In genomic region chr5:34521337-34521736, GRCm38 (mm10) we compare ENCODE assay signal across 19 mouse cellular contexts. TPM values are rescaled to one million over a fixed set of nuclear protein-coding genes. Genes with fewer than 3 reads are reported as not detected.
DNase-seq lines count a peak whose midpoint lies in the region; ATAC-seq and TF ChIP-seq lines count a peak whose summit lies in the region.
"Had no signal": no experiment of that assay in that cellular context is flagged by ENCODE, and none has a peak within 500 bp of the region (broad histone marks: within the 10 kb centered on the region; RNA-seq: fewer than 3 reads in every experiment).

No protein-coding gene starts in this region.

- no peak for ATAC-seq in heart, embryonic 11.5 days (replicated peaks; ENCODE audit: insufficient number of reproducible peaks, low FRiP score, low TSS enrichment)
- no peak for ATAC-seq in liver, embryonic 13.5 days (ENCODE audit: low read depth)
- ATAC-seq: forebrain, postnatal 0 days had no signal

- no peaks in the 10 kb centered on the region for H3K79me2 ChIP-seq in heart, adult 2 months (replicated peaks; ENCODE audit: control insufficient read depth, insufficient read depth, low read length)

- no peaks in the 10 kb centered on the region; the same call in 1 of the 2 replicates for H3K27me3 ChIP-seq in heart, embryonic 11.5 days (ENCODE audit: control insufficient read depth, insufficient read depth, low read length)
- no peaks in the 10 kb centered on the region for H3K27me3 ChIP-seq in heart, adult 2 months (ENCODE audit: control insufficient read depth, insufficient read depth, low read length)
- 0 out of 2 replicates have a peak, but pooled peaks cover 5% of the 10 kb centered on the region for H3K27me3 ChIP-seq in liver, embryonic 13.5 days
- no peaks in the 10 kb centered on the region for H3K27me3 ChIP-seq in small intestine, adult 2 months (ENCODE audit: control insufficient read depth, insufficient read depth, low read length)
- H3K27me3 ChIP-seq: stomach, embryonic 15.5 days had no signal

- H3K9ac ChIP-seq in heart, embryonic 11.5 days (ENCODE audit: low read depth, low read length), result peak overlapping the region; percentile 49; the same call in 1 of the 2 replicates
- H3K9ac ChIP-seq in heart, adult 2 months (ENCODE audit: low read depth, low read length), result no peak overlapping the region
- H3K9ac ChIP-seq in liver, embryonic 13.5 days, result 0 out of 2 replicates have a peak overlapping the region, but pooled peaks have one; percentile 17
- H3K9ac ChIP-seq: forebrain, postnatal 0 days; stomach, embryonic 15.5 days had no signal

- TF ChIP-seq EP300 in heart, adult 2 months (IDR thresholded peaks at IDR 0.05; ENCODE audit: insufficient read depth, low read depth, low read length), result no peak

- H3K27ac ChIP-seq in heart, embryonic 11.5 days (ENCODE audit: low read depth, low read length), result peak overlapping the region; percentile 58; the same call in 1 of the 2 replicates
- H3K27ac ChIP-seq in heart, adult 2 months, result no peak overlapping the region
- H3K27ac ChIP-seq in liver, embryonic 13.5 days, result 0 out of 2 replicates have a peak overlapping the region, but pooled peaks have one; percentile 11
- peak overlapping the region; percentile 76 for H3K27ac ChIP-seq in small intestine, adult 2 months (ENCODE audit: insufficient read depth, low read depth, low read length)
- H3K27ac ChIP-seq: forebrain, embryonic 10.5 days; kidney, postnatal 0 days; layer of hippocampus, adult 2 months; stomach, embryonic 15.5 days had no signal

- TF ChIP-seq POLR2A in heart, adult 2 months (IDR thresholded peaks at IDR 0.05; ENCODE audit: insufficient read depth, low read depth, low read length), result no peak
- TF ChIP-seq POLR2A in small intestine, adult 2 months (IDR thresholded peaks at IDR 0.05; ENCODE audit: low read depth, low read length), result no peak

- intact Hi-C loops in heart, adult 2 months (cut with DNase I), result no loop called here

- H3K4me1 ChIP-seq in heart, embryonic 11.5 days (ENCODE audit: control insufficient read depth, insufficient read depth, low read length), result peaks cover 20% of the 10 kb centered on the region
- no peaks in the 10 kb centered on the region; the same call in 1 of the 2 replicates for H3K4me1 ChIP-seq in heart, adult 2 months (ENCODE audit: control insufficient read depth, insufficient read depth, low read length)
- peaks cover 38% of the 10 kb centered on the region for H3K4me1 ChIP-seq in liver, embryonic 13.5 days (replicated peaks)
- H3K4me1 ChIP-seq in small intestine, adult 2 months (ENCODE audit: control insufficient read depth, insufficient read depth, insufficient read length, low read length), result peaks cover 6% of the 10 kb centered on the region
- H3K4me1 ChIP-seq: stomach, embryonic 15.5 days had no signal

- H3K9me3 ChIP-seq in heart, embryonic 11.5 days (replicated peaks; ENCODE audit: control insufficient read depth, low read length), result no peaks in the 10 kb centered on the region
- no peaks in the 10 kb centered on the region for H3K9me3 ChIP-seq in liver, embryonic 13.5 days (replicated peaks)
- H3K9me3 ChIP-seq: forebrain, embryonic 10.5 days; stomach, embryonic 15.5 days had no signal

- no peak for DNase-seq in heart, adult 2 months
- no peak for DNase-seq in liver, embryonic 13.5 days
- DNase-seq in liver, result no peak
- DNase-seq in thymus, postnatal 25 days, result peak; percentile 29
- DNase-seq in thymus, postnatal 36 days, result no peak
- no peak for DNase-seq in cerebellum, postnatal 36 days
- DNase-seq: adrenal gland, postnatal 25 days; cerebellum, adult 18-20 months; forebrain, postnatal 0 days; gastrocnemius, postnatal 36 days; kidney, adult 18-20 months; layer of hippocampus, postnatal 36 days; lung, adult 2 months had no signal

- H3K36me3 ChIP-seq in heart, embryonic 11.5 days (ENCODE audit: control insufficient read depth, insufficient read depth, low read length), result no peaks in the 10 kb centered on the region
- no peaks in the 10 kb centered on the region for H3K36me3 ChIP-seq in heart, adult 2 months (ENCODE audit: control insufficient read depth, insufficient read depth, low read length)
- no peaks in the 10 kb centered on the region for H3K36me3 ChIP-seq in liver, embryonic 13.5 days
- H3K36me3 ChIP-seq in small intestine, adult 2 months (ENCODE audit: control insufficient read depth, insufficient read depth, low read length), result no peaks in the 10 kb centered on the region
- H3K36me3 ChIP-seq: forebrain, embryonic 10.5 days; stomach, embryonic 15.5 days had no signal

- WGBS in heart, embryonic 11.5 days (ENCODE audit: insufficient replicate concordance), result 66% methylated on average over 3 of the region's 3 CpGs
- WGBS in heart, adult 2 months, result 60% methylated on average over 3 of the region's 3 CpGs
- 58% methylated on average over 3 of the region's 3 CpGs for WGBS in liver, embryonic 13.5 days (ENCODE audit: insufficient replicate concordance)
- 77% methylated on average over 3 of the region's 3 CpGs for WGBS in small intestine, adult 2 months

- no peak overlapping the region for H3K4me2 ChIP-seq in heart, embryonic 11.5 days
- H3K4me2 ChIP-seq in liver, embryonic 13.5 days, result no peak overlapping the region
- H3K4me2 ChIP-seq: stomach, embryonic 15.5 days had no signal

- no peak for TF ChIP-seq CTCF in heart, adult 2 months (IDR thresholded peaks at IDR 0.05)
- TF ChIP-seq CTCF in small intestine, adult 2 months (IDR thresholded peaks at IDR 0.05; ENCODE audit: extremely low read depth, insufficient read length, insufficient replicate concordance, low read depth, low read length), result no peak

- H3K4me3 ChIP-seq in heart, embryonic 11.5 days (ENCODE audit: low read depth, low read length), result no peak overlapping the region
- no peak overlapping the region for H3K4me3 ChIP-seq in heart, adult 2 months
- no peak overlapping the region for H3K4me3 ChIP-seq in liver, embryonic 13.5 days (replicated peaks)
- no peak overlapping the region for H3K4me3 ChIP-seq in small intestine, adult 2 months (ENCODE audit: low read depth, low read length)
- H3K4me3 ChIP-seq: forebrain, embryonic 10.5 days; layer of hippocampus, adult 2 months; stomach, embryonic 15.5 days had no signal

RNA-seq across cellular contexts. Expression of gene Sh3bp2, which starts 4.3 kb away (rescaled TPM):
- 4.2 and 5.2 TPM in 2 replicates for polyA plus RNA-seq in heart, embryonic 11.5 days (2014; fragmentation: Nextera tagmentation; extraction: Ambion mirVana)
- 1 to 10 TPM; 2.7 to 3.1 TPM for total RNA-seq in heart, adult 2 months (2021)
- polyA plus RNA-seq in heart, adult 2 months (2012; rRNA removed), result 3.7 and 4.4 TPM in 2 replicates
- polyA plus RNA-seq in liver, embryonic 13.5 days (2015; fragmentation: Nextera tagmentation; extraction: Ambion mirVana), result 2.4 and 4.4 TPM in 2 replicates
- 5.0 and 12.4 TPM in 2 replicates for polyA plus RNA-seq in small intestine, adult 2 months (2012; rRNA removed)

RNA-seq across cellular contexts. Expression of gene Tnip2, which starts 7.5 kb away (rescaled TPM):
- polyA plus RNA-seq in heart, embryonic 11.5 days (2014; fragmentation: Nextera tagmentation; extraction: Ambion mirVana), result 12.7 and 14.2 TPM in 2 replicates
- total RNA-seq in heart, adult 2 months (2021), result 1 to 10 TPM; 5.9 to 6.7 TPM
- polyA plus RNA-seq in heart, adult 2 months (2012; rRNA removed), result 12.5 and 14.5 TPM in 2 replicates
- polyA plus RNA-seq in liver, embryonic 13.5 days (2015; fragmentation: Nextera tagmentation; extraction: Ambion mirVana), result 5.4 and 6.6 TPM in 2 replicates
- 7.2 and 13.8 TPM in 2 replicates for polyA plus RNA-seq in small intestine, adult 2 months (2012; rRNA removed)

RNA-seq across cellular contexts. Expression of gene Add1, which starts 52.1 kb away (rescaled TPM):
- polyA plus RNA-seq in heart, embryonic 11.5 days (2014; fragmentation: Nextera tagmentation; extraction: Ambion mirVana), result 166 and 173 TPM in 2 replicates
- 100 to 1,000 TPM; 129 TPM for total RNA-seq in heart, adult 2 months (2021)
- 116 and 147 TPM in 2 replicates for polyA plus RNA-seq in heart, adult 2 months (2012; rRNA removed)
- 124 and 133 TPM in 2 replicates for polyA plus RNA-seq in liver, embryonic 13.5 days (2015; fragmentation: Nextera tagmentation; extraction: Ambion mirVana)
- 42.7 and 160 TPM in 2 replicates for polyA plus RNA-seq in small intestine, adult 2 months (2012; rRNA removed)
